Mouse (Mus musculus): ENCODE data around the gene Mymx. TPM values are rescaled to one million over a fixed set of nuclear protein-coding genes. Genes with fewer than 3 reads are reported as not detected.

The Mymx gene
- polyA plus RNA-seq, 1 experiment from 2014 or later, result 0.47 TPM

GRCm38 (mm10) chr17:45606992-45607879 lies 5.3 kb upstream of the Mymx start:
- H3K4me3 ChIP-seq, result no peak overlapping the region
- no peak for ATAC-seq (ENCODE audit: low FRiP score)
- no peaks in the 10 kb centered on the region for H3K9me3 ChIP-seq
- peaks cover 8% of the 10 kb centered on the region for H3K27me3 ChIP-seq
- WGBS, result 82% methylated on average over 15 of the region's 15 CpGs
- H3K4me1 ChIP-seq (replicated peaks), result peaks cover 6% of the 10 kb centered on the region; the same call in 1 of the 2 replicates
- no peak overlapping the region for H3K4me2 ChIP-seq
- no peaks in the 10 kb centered on the region for H3K36me3 ChIP-seq
- H3K27ac ChIP-seq, result no peak overlapping the region
- no peak overlapping the region for H3K9ac ChIP-seq

GRCm38 (mm10) chr17:45602984-45603383 lies 1.1 kb upstream of the Mymx start:
- peaks cover 32% of the 10 kb centered on the region for H3K27me3 ChIP-seq
- no peaks in the 10 kb centered on the region for H3K36me3 ChIP-seq
- no peak for ATAC-seq (ENCODE audit: low FRiP score)
- peaks cover 21% of the 10 kb centered on the region for H3K4me1 ChIP-seq (replicated peaks)
- H3K4me2 ChIP-seq, result no peak overlapping the region
- H3K9me3 ChIP-seq, result no peaks in the 10 kb centered on the region
- WGBS, result 79% methylated on average over 3 of the region's 3 CpGs
- H3K4me3 ChIP-seq, result no peak overlapping the region
- H3K9ac ChIP-seq, result no peak overlapping the region
- H3K27ac ChIP-seq, result no peak overlapping the region

- peaks cover 30% of the 10 kb centered on the region for H3K4me1 ChIP-seq (replicated peaks)
- no peak overlapping the region for H3K4me2 ChIP-seq
- H3K4me3 ChIP-seq, result no peak overlapping the region
- H3K27me3 ChIP-seq, result peaks cover 39% of the 10 kb centered on the region
- ATAC-seq (ENCODE audit: low FRiP score), result no peak
- H3K9ac ChIP-seq, result no peak overlapping the region
- H3K9me3 ChIP-seq, result no peaks in the 10 kb centered on the region
- H3K27ac ChIP-seq, result no peak overlapping the region
- WGBS, result 13% methylated on average over 22 of the region's 22 CpGs
- no peaks in the 10 kb centered on the region for H3K36me3 ChIP-seq
These were observed 577 bp downstream of the Mymx start for GRCm38 (mm10) chr17:45601325-45601724.

GRCm38 (mm10) chr17:45600267-45600666 lies 1.6 kb downstream of the Mymx start:
- no peak for ATAC-seq (ENCODE audit: low FRiP score)
- 56% methylated on average over 8 of the region's 8 CpGs for WGBS

GRCm38 (mm10) chr17:45599446-45600242 lies 2.3 kb downstream of the Mymx start, which contains the start of gene Slc29a1:
Slc29a1 (minus strand) TSS chr17:45599606.
- 15% methylated on average over 32 of the region's 32 CpGs for WGBS
- H3K4me1 ChIP-seq (replicated peaks), result peaks cover 47% of the 10 kb centered on the region
- H3K27me3 ChIP-seq, result peaks cover 48% of the 10 kb centered on the region
- peak within 1 kb of the TSS; percentile 32 for H3K4me3 ChIP-seq
- H3K36me3 ChIP-seq, result no peaks in the 10 kb centered on the region
- ATAC-seq (ENCODE audit: low FRiP score), result no peak
- H3K9ac ChIP-seq, result peak within 1 kb of the TSS; percentile 68
- H3K9me3 ChIP-seq, result no peaks in the 10 kb centered on the region
- no peak within 1 kb of the TSS for H3K27ac ChIP-seq
- H3K4me2 ChIP-seq, result peak within 1 kb of the TSS; percentile 56

More at GRCm38 (mm10) chr17:45600267-45600666, 1.6 kb downstream of the Mymx start:
- H3K4me3 ChIP-seq, result no peak overlapping the region
- no peaks in the 10 kb centered on the region for H3K36me3 ChIP-seq
- no peaks in the 10 kb centered on the region for H3K9me3 ChIP-seq
- peaks cover 41% of the 10 kb centered on the region for H3K4me1 ChIP-seq (replicated peaks)
- no peak overlapping the region for H3K27ac ChIP-seq
- H3K4me2 ChIP-seq, result no peak overlapping the region
- H3K9ac ChIP-seq, result no peak overlapping the region
- H3K27me3 ChIP-seq, result peaks cover 42% of the 10 kb centered on the region

GRCm38 (mm10) chr17:45598891-45599290 lies 3.0 kb downstream of the Mymx start:
- Histone ChIP-seq H3K27me3 (peaks cover 56% of the 10 kb centered on the region), H3K4me3 (no peak overlapping the region), H3K9me3 (no peaks in the 10 kb centered on the region), H3K9ac (no peak overlapping the region), H3K4me1 (replicated peaks) (peaks cover 54% of the 10 kb centered on the region), H3K4me2 (peak overlapping the region; percentile 56), H3K27ac (no peak overlapping the region), H3K36me3 (no peaks in the 10 kb centered on the region)
- no peak for ATAC-seq (ENCODE audit: low FRiP score)
- WGBS, result 34% methylated on average over 3 of the region's 3 CpGs

- 96% methylated on average over 2 of the region's 2 CpGs for whole genome bisulfite sequencing
- H3K36me3 ChIP-seq, result no peaks in the 10 kb centered on the region
- no peak overlapping the region for H3K4me2 ChIP-seq
- H3K27me3 ChIP-seq, result peaks cover 58% of the 10 kb centered on the region
- no peaks in the 10 kb centered on the region for H3K9me3 ChIP-seq
- H3K27ac ChIP-seq, result no peak overlapping the region
- ATAC-seq (ENCODE audit: low FRiP score), result no peak
- H3K9ac ChIP-seq, result no peak overlapping the region
- no peak overlapping the region for H3K4me3 ChIP-seq
- H3K4me1 ChIP-seq (replicated peaks), result peaks cover 60% of the 10 kb centered on the region
These were observed 3.5 kb downstream of the Mymx start for GRCm38 (mm10) chr17:45598376-45598775.

GRCm38 (mm10) chr17:45597787-45598186 lies 4.1 kb downstream of the Mymx start:
- peaks cover 65% of the 10 kb centered on the region for H3K4me1 ChIP-seq (replicated peaks)
- ATAC-seq (ENCODE audit: low FRiP score), result no peak
- no peaks in the 10 kb centered on the region for H3K9me3 ChIP-seq
- 51% methylated on average over 3 of the region's 3 CpGs for WGBS
- H3K9ac ChIP-seq, result no peak overlapping the region
- H3K36me3 ChIP-seq, result no peaks in the 10 kb centered on the region
- peaks cover 61% of the 10 kb centered on the region for H3K27me3 ChIP-seq
- no peak overlapping the region for H3K4me3 ChIP-seq
- no peak overlapping the region for H3K27ac ChIP-seq
- no peak overlapping the region for H3K4me2 ChIP-seq

- no peaks in the 10 kb centered on the region for H3K9me3 ChIP-seq
- no peaks in the 10 kb centered on the region for H3K36me3 ChIP-seq
- H3K4me1 ChIP-seq (replicated peaks), result peaks cover 71% of the 10 kb centered on the region
- peak overlapping the region; percentile 62 for H3K27ac ChIP-seq
- H3K27me3 ChIP-seq, result peaks cover 60% of the 10 kb centered on the region
- H3K4me3 ChIP-seq, result no peak overlapping the region
- H3K9ac ChIP-seq, result no peak overlapping the region
- no peak for ATAC-seq (ENCODE audit: low FRiP score)
- H3K4me2 ChIP-seq, result no peak overlapping the region
- WGBS, result 21% methylated on average over 11 of the region's 11 CpGs
These were observed 5.1 kb downstream of the Mymx start for GRCm38 (mm10) chr17:45596631-45597396.

- peak overlapping the region; percentile 73 for H3K9ac ChIP-seq
- H3K4me2 ChIP-seq, result peak overlapping the region; percentile 92
- H3K27ac ChIP-seq, result peak overlapping the region; percentile 62
- peaks cover 69% of the 10 kb centered on the region for H3K4me1 ChIP-seq (replicated peaks)
- 5% methylated on average over 23 of the region's 23 CpGs for WGBS
- peak; percentile 36 for ATAC-seq (ENCODE audit: low FRiP score)
- no peaks in the 10 kb centered on the region for H3K9me3 ChIP-seq
- no peaks in the 10 kb centered on the region for H3K36me3 ChIP-seq
- H3K27me3 ChIP-seq, result peaks cover 50% of the 10 kb centered on the region
- H3K4me3 ChIP-seq, result peak overlapping the region; percentile 47
These were observed 6.0 kb downstream of the Mymx start for GRCm38 (mm10) chr17:45595736-45596390.

- WGBS, result under 1% methylated on average over 54 of the region's 58 CpGs
- H3K27me3 ChIP-seq, result peaks cover 43% of the 10 kb centered on the region
- peaks cover 69% of the 10 kb centered on the region for H3K4me1 ChIP-seq (replicated peaks)
- peak; percentile 67 for ATAC-seq (ENCODE audit: low FRiP score)
- peak overlapping the region; percentile 62 for H3K27ac ChIP-seq
- peak overlapping the region; percentile 47 for H3K4me3 ChIP-seq
- H3K36me3 ChIP-seq, result no peaks in the 10 kb centered on the region
- H3K4me2 ChIP-seq, result peak overlapping the region; percentile 92
- H3K9ac ChIP-seq, result peak overlapping the region; percentile 73
- no peaks in the 10 kb centered on the region for H3K9me3 ChIP-seq
These were observed 6.8 kb downstream of the Mymx start for GRCm38 (mm10) chr17:45594881-45595735.
